Mouse (Mus musculus): ENCODE data around the gene Chek2. TPM values are rescaled to one million over a fixed set of nuclear protein-coding genes. Genes with fewer than 3 reads are reported as not detected.

Chek2 gene
- total RNA-seq (2021) = 1 to 10 TPM; 1.4 to 1.6 TPM
- long read RNA-seq, experiment 1, partial matches to known transcripts = 0 of 2 reads
- long read RNA-seq, experiment 1, other reads (novel, unspliced or antisense) = 1 of 2 reads
- long read RNA-seq, experiment 2, partial matches to known transcripts = 0 of 2 reads
- long read RNA-seq, experiment 2, other reads (novel, unspliced or antisense) = 1 of 2 reads

DNA sequence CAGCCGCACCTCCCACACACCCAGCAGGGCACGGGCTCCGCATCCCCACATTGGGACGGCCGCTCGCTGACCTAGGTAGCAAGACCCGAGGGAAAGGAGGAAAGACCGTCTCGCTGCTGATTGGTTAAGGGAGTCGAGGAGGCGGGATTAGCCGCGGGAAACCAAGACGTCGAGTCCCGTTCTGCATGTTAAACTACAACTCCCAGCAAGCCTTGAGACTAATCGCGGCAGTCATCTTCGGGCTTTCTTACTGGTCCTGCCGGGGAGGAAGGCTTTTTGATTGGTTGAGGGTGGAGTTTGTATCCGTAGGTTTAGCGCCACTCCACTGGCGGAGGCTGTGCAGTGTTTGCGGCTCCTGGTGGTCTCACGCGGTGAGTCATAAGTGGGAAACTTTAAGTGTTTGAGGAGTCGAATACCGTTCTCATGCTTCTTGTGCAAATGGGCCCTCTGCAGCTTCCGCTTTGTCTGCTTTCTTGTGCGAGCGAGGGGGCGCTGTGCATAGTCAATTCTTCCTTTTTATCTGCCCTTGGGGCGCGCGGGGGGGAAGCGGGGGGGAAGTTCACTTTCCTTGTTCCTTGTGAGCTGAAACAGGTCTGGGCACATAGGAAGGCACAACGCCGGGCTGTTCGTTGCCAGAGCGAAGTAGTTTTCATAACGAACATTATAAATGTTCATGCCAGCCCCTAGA is at the start of gene Chek2, which contains the start of gene Hscb:
TSS of gene Chek2 (plus strand) at position 302 of the 688 bp plus-strand sequence.
TSS of gene Hscb (minus strand) at position 100 of the 688 bp plus-strand sequence.
- intact Hi-C loops (cut with DNase I) = loop anchor here (5.0 kb wide), 2 partner anchors 82 to 417 kb away; no protein-coding TSS in a partner anchor
- DNase-seq (ENCODE audit: low spot score in 2 of 2) = peak; percentile 99

DNA sequence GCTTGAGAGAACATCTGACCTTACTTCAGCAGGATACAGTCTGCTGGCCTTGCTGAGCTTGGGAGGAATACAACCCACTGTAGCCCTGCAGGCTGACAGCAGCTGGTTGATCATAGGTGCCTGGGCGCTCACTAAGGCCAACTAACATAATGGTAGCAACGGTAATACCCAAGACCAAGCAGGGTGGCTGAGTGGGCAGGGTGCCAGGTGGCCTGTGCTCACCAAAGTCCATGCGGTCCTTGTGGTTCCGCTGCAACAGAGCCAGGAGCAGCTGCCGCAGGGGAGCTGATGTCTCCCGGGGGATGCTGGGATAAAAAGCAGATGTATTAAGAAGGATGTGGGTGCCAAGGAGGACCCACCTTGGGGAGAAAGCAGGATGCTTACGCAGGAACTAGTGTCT is 45.4 kb upstream of the Chek2 start:
- intact Hi-C loops (cut with DNase I) = no loop called here

DNA sequence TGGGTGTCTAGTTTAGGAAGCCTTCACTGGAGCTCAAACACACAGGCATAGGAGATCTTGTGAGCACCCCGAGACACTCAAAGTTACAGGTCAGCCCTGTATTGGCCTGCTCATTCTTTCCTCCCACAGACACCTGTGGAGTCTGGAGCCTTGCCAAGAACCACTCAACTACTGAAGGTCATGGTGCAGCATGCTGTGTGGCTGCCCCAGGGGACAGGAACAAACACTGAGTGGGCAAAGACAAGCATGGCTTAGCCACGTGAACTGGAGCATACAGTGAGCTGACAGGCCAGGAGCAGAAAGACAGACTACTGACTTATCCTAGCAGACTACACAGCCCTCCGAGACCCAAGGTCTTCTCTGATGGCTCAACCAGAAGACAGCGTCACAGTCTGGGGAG is 42.1 kb upstream of the Chek2 start:
- DNase-seq (ENCODE audit: low spot score in 2 of 2) = no peak
- intact Hi-C loops (cut with DNase I) = no loop called here

More for the DNA sequence above, 45.4 kb upstream of the Chek2 start:
- no peak for DNase-seq (ENCODE audit: low spot score in 2 of 2)

DNA sequence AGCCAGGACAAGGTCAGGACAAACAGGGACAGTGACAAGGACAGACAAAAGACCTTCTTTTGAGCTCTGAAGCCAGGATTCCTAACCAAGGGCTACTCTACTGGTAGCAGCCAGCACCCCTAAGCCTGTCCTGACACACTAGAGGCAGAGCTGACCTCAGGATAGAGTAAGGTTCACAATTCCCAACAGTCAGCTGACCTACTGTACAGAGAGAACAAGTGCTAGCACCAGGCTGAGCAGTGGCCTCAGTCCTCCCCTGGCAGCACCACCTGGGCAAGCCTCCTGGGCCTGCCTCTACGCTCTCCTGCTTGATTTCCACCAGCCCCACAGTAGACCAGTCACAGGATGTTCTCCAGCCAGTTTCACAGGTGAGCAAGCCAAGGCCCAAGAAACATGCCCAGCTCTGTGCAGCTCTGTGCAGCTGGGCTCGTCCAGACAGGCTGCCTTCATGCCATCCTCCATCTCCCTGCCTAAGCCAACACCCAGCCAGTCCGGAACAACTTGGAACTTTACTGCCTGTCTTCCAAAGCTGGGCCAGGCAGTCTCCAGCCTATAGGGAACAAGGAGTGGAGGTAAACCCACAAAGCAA is 38.6 kb upstream of the Chek2 start:
- intact Hi-C loops (cut with DNase I) = no loop called here
- no peak for DNase-seq (ENCODE audit: low spot score in 2 of 2)

GRCm38 (mm10) chr5:110802186-110802585 is 37.6 kb upstream of the Chek2 start:
- intact Hi-C loops (cut with DNase I) = no loop called here
- no peak for DNase-seq (ENCODE audit: low spot score in 2 of 2)

- DNase-seq (ENCODE audit: low spot score in 2 of 2) = no peak
- intact Hi-C loops (cut with DNase I) = no loop called here
These were observed 37.0 kb upstream of the Chek2 start for GRCm38 (mm10) chr5:110802809-110803208.

- intact Hi-C loops (cut with DNase I) = no loop called here
- DNase-seq (ENCODE audit: low spot score in 2 of 2) = no peak
These were observed 35.6 kb upstream of the Chek2 start for GRCm38 (mm10) chr5:110804012-110804743.

DNA sequence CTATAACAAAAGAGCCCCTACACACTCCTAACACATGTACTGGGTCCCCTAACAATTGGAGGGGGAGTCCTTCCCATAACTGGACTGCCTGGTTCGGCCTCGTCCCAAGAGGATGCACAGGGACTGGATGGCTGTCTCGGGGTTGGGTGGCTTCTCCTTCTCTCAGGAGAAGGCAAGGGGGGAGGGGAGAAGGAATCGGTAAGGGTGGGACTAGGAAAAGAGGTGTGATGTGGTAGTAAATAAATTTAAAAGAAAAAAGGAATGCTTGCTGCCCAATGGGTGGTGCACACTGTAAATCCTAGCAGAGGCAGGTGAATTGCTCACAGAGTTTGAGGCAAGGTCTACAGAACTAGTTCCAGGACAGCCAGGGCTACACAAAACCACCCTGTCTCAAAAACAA is 33.6 kb upstream of the Chek2 start:
- intact Hi-C loops (cut with DNase I) = no loop called here
- no peak for DNase-seq (ENCODE audit: low spot score in 2 of 2)

GRCm38 (mm10) chr5:110806676-110807075 is 33.1 kb upstream of the Chek2 start:
- intact Hi-C loops (cut with DNase I) = no loop called here
- DNase-seq (ENCODE audit: low spot score in 2 of 2) = no peak

DNA sequence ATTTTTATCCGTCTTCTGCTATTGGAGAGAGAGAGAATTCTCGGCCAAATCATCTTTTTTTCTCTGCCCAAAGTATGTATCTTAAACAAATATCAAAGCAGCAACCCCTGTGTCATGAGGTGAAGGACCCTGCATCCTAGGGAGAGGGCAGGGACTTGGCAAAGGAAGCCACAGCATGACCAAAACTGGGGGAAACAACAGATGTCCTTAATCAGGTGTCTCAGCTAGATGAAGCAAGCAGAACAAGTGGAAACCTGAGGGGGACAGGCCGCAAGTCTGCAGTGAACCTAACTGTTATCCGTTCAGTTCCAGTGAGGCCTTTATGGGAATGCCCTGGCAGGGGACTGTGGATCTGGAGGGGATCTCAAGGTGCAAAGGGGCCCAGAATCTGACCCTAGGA is 32.3 kb upstream of the Chek2 start:
- intact Hi-C loops (cut with DNase I) = no loop called here
- DNase-seq (ENCODE audit: low spot score in 2 of 2) = no peak

- peak; percentile 78 to 82 for DNase-seq (ENCODE audit: low spot score in 2 of 2)
- intact Hi-C loops (cut with DNase I) = no loop called here
These were observed 31.6 kb upstream of the Chek2 start for GRCm38 (mm10) chr5:110808061-110808631.

- intact Hi-C loops (cut with DNase I) = no loop called here
- no peak for DNase-seq (ENCODE audit: low spot score in 2 of 2)
These were observed 30.7 kb upstream of the Chek2 start for GRCm38 (mm10) chr5:110808821-110809666.

DNA sequence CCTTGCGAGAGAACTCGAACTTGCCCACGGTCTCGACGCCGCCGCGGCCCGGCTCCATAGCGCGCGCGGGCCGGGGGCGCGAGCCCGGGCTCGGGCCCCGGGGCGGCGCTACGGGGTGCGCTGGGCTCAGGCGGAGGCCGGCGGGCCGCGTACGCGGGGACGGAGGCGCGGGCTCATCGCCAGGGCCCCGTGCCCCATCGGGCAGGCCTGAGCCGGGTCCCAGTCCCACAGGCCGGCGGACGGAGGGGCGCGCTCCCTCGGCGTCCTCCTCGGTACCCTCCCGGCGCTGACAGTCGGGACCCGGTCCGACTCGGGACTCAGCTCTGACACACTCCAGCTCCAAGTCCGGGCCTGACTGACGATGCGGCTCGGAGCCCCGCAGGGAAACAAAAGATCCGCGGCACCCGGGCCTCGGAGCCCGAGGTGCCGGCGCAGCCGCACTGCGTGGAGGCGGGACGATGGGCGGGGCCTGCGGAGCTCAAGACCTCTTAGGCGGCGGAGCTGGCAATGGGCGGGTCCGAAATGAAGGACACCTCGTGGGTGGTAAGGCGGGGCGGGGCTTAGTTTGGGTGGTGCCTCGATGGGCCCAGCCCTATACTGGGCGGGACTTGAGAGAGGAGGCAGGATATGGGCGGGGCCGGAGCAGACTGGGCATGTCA is 30.0 kb upstream of the Chek2 start, which contains the start of gene Ulk1:
TSS of gene Ulk1 (minus strand) at position 431 of the 659 bp plus-strand sequence.
- intact Hi-C loops (cut with DNase I) = no loop called here
- peak; percentile 98 to 100 for DNase-seq (ENCODE audit: low spot score in 2 of 2)

GRCm38 (mm10) chr5:110824421-110824820 is 15.4 kb upstream of the Chek2 start:
- intact Hi-C loops (cut with DNase I) = no loop called here

DNA sequence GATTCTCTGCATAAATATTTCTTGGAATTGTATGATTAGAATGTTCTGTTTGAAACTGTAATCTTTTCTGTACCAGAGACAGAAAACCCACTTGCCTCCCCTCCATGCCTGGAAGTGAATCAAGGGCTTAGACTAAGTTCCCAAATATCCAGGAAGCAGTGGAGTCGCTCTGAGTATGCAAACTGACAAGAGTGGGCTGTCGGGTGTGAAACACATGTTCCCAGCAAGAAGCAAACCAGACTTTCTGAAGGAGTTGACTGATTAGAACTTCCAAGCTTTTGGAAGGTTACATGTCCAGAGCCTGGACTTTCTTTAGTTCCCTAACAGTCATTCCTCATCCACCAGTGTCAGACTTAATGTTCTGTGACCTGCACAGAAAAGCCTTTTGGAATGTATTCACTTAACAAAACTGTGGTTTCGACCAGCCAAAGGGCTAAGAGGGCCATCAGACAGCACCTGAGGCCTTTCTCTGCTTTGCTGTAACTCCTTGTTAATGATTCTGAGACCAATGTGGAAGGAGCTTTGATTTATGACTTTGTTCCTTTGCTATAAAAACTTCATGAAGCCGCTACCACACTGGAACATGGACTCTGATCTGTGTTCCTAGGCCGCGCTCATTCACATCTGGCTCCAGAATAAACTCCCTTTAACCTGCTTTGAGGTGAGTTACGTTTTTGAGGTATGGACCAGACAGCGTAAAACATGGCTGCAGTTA is 12.8 kb upstream of the Chek2 start:
- DNase-seq (ENCODE audit: low spot score in 2 of 2) = no peak
- intact Hi-C loops (cut with DNase I) = no loop called here

More at GRCm38 (mm10) chr5:110824421-110824820, 15.4 kb upstream of the Chek2 start:
- DNase-seq (ENCODE audit: low spot score in 2 of 2) = no peak

DNA sequence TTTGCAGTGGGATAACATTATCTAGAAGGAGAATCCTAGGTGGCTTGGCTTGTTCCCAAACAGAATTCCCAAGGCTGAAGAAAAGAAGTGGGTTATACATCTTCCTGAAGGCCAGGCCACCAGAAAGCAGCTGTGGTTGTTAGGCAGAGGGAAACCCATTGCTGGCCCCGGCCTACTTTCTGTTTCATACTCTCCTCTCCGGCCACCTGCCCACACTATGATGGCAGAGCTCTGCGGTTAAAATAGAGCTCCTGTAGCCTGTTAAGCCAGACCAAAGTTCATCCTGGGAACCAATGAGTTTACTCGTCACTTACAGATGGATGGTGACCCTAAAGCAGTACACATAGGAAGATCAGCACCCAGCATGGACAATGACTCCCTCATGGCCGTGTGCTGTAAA is 12.2 kb upstream of the Chek2 start:
- intact Hi-C loops (cut with DNase I) = no loop called here

DNA sequence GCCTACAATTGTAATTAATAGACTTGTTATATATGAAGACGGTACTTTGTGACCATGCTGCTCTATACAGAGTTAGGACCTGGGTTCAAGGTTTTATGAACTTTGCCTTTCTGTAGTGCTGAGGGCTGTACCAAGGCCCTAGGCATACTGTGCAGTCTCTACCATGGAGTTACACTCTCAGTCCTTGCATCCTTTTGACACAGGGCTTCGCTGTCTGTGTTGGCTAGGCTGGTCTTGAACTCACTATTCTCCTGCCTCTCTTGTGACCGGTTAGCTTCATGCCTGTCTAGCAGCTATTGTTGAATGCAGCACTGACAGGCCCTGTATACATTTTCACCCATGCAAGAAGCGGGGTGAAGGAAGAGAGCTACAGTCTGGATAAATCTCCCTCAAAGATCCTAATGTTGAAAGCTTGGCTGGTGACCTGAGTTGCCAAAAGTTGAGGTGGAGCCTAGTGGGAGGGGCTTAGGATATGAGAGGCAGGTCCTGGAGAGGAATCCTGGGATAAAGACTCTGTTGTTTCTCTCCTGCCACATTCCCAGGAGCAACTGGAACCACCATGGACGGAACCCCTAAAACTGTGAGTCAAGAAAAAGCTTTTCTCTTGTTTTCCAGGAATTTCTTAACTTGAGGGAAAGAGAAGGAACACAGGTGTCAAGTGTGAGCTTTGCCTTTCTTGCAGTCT is 8.6 kb upstream of the Chek2 start:
- DNase-seq (ENCODE audit: low spot score in 2 of 2) = no peak
- intact Hi-C loops (cut with DNase I) = no loop called here

More for the DNA sequence above, 12.2 kb upstream of the Chek2 start:
- no peak for DNase-seq (ENCODE audit: low spot score in 2 of 2)
